Mouse (Mus musculus): ENCODE data around the gene Cd5l.

Cd5l gene

GRCm38 (mm10) chr3:87408171-87408570 lies 50.5 kb downstream of the Cd5l start:
- DNase-seq (ENCODE audit: low spot score): no peak

DNA sequence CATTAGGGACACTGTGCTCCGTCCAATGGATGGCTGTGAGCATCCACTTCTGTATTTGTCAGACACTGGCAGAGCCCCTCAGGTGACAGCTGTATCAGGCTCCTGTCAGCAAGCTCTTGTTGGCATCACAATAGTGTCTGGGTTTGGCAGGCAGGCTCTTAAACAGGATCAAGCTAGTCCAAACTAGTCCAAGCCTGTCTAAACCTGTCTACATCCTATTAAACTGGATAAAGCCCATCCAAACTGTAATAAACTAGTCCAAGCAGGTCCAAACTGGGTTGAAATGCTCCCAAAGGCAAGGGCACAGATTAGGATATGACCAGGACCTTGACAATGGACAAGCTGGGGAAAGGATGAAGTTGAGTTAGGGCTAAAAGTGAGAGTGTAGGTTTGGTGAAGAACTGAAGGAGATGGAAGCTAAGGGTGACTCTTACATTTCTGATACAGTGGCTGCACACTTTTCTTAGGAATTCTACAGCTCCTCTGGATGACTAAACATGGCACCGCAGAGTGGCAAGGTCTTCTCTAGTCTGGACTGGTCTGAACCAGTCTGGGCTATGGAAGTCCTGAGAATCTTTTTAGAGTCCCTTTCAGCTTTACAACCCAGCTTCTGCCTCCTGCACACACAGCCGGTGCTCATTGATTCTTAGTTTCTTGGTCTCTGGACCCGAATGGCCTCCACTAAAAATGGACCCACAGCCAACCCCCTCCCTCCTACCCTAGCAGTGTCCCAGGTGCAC lies 51.7 kb downstream of the Cd5l start:
- no peak for DNase-seq (ENCODE audit: low spot score)

- DNase-seq (ENCODE audit: low spot score): no peak
Observed at GRCm38 (mm10) chr3:87410605-87411004, 52.9 kb downstream of the Cd5l start.

GRCm38 (mm10) chr3:87411150-87411549 lies 53.5 kb downstream of the Cd5l start:
- peak; percentile 67 for DNase-seq (ENCODE audit: low spot score)

DNA sequence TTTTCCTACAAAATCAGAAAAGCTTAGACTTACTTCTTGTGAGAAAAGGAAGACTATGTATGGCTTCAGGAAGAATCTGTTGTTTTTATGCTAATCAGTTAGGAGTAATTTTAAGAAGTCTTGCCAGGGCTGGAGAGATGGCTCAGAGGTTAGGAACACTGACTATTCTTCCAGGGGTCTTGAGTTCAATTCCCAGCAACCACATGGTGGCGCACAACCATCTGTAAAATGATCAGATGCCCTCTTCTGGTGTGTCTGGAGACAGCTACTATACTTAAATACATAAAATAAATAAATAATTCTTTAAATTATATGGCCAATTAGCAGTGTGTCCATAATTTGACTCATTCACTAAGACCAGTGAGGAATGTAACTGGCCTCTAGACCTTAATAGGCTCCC lies 63.0 kb downstream of the Cd5l start:
- DNase-seq (ENCODE audit: low spot score): no peak

All from testis, postnatal 14 days (tissue).